Mouse (Mus musculus) testis, adult 2 months (tissue): ENCODE data around the gene Taf8.

Source experiments
- CTCF ChIP-seq: fragments of 200-500 bp; IDR thresholded peaks from 2 replicates; pipeline ENCODE4 v1.5.1; 2012; ENCODE audit warnings: low read depth, mild to moderate bottlenecking, inconsistent platforms, low read length, moderate library complexity; ENCODE audit not compliant: control insufficient read depth, insufficient read depth, insufficient replicate concordance
- POLR2A ChIP-seq: fragments of 200-500 bp; IDR thresholded peaks from 2 replicates; pipeline ENCODE4 v1.6.1; 2012; ENCODE audit warnings: low read depth, mild to moderate bottlenecking, inconsistent platforms, low read length, moderate library complexity; ENCODE audit not compliant: control insufficient read depth

GRCm38 (mm10) chr17:47467659-47468058 lies 34.4 kb downstream of the Taf8 start:
- TF ChIP-seq CTCF: no peak
- no peak for TF ChIP-seq POLR2A
